Mouse (Mus musculus) liver, adult 2 months (tissue): ENCODE data around the gene Gm5294.

Source experiments
- CTCF ChIP-seq: fragments of 200-500 bp; IDR thresholded peaks from 2 replicates; pipeline ENCODE4 v1.5.1; 2011; ENCODE audit warnings: low read depth, low read length, control low read depth
- POLR2A ChIP-seq: fragments of 200-500 bp; IDR thresholded peaks from 2 replicates; pipeline ENCODE4 v1.6.1; 2011; ENCODE audit warnings: low read length, control low read depth; ENCODE audit not compliant: insufficient read depth; ENCODE audit errors: extremely low read depth

GRCm38 (mm10) chr5:138820717-138821332 is 945 bp downstream of the Gm5294 start:
- TF ChIP-seq CTCF, result no peak
- no peak for TF ChIP-seq POLR2A
